Mouse (Mus musculus): Measurements from ENCODE around the gene Arhgap10. TPM values are rescaled to one million over a fixed set of nuclear protein-coding genes. Genes with fewer than 3 reads are reported as not detected.

Gene Arhgap10
- total RNA-seq, 2 experiments from 2014 or later = 29.5 to 33.2 TPM

DNA sequence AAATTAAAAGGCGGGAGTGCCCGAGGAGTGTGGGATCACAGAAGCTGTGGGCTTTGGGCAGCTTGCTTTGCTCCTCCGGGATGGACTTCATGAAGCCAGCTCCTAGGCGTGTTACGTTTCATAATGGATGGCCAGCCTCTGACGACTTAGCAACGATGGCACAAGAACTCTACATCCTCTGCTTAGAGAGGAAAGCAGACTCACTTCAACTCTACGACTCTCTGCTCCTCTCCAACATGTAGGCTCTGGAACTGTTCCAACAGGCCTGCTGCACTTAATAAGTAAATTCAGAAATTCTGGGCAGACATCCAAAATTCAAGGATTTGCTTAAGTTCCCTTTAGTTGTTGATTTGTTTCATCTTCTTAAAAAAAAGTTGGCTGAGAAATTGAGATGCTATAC lies 303.1 kb downstream of the Arhgap10 start:
- intact Hi-C loops (cut with DNase I) = no loop called here
- DNase-seq (ENCODE audit: low spot score in 2 of 2) = no peak

DNA sequence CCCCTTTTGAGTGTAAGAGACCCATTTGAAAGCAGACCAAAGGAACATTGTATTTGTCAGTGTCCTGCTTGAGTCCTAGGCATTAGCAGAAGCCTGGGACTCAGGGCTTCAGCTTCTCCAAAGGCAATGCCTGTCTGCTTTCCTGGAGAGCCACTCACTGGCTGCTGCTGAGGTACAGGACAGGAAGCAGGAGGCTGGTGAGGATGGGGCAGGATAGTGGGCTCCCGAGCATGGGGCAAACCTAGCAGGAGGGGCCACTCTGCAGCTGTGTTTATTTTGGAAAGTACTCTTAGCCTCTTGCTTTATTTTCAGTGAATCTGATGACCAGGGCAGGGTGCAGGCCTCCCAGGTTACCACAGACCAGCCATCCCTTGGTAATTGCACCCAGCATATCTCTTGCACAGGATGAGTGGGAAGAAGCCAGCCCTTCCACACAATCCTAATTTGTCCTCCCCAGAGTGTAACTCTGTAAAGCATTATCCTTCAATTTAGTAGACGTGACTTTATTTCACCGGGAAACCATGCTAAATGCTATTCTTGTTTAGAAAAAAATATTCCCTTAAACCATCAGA lies 303.8 kb downstream of the Arhgap10 start:
- no peak for DNase-seq (ENCODE audit: low spot score in 2 of 2)
- intact Hi-C loops (cut with DNase I) = no loop called here

DNA sequence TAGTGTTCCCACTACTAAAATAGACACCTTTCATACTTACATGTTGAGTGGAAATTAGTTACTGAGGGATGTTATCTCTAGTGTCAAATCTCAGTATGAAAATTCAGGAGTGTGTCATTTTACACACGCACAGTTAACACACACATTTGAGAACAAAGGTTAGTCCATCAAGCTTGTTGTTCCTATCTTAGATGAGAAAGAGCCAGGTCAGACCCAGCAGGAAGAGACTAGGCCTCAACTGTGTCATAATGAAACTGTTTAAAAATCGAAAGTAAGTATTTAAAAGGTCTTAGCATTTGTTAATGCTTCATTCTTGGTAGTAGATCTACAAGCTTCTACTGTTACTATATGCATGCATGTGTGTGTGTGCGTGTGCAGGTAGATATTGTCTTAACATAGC lies 308.5 kb downstream of the Arhgap10 start:
- intact Hi-C loops (cut with DNase I) = no loop called here
- DNase-seq (ENCODE audit: low spot score in 2 of 2) = no peak

Other genes with a start within 250 kb of the Arhgap10 start
- 10 to 100 TPM; 19.1 to 22.1 TPM for gene Prmt9, start 31.4 kb upstream of the Arhgap10 start, total RNA-seq (2021)
- 10 to 100 TPM; 59.8 to 62.3 TPM for gene Tmem184c, start 92.7 kb upstream of the Arhgap10 start, total RNA-seq (2021)
- 1 to 10 TPM; 4.0 to 4.1 TPM for gene Ednra, start 206.5 kb upstream of the Arhgap10 start, total RNA-seq (2021)

All from left cerebral cortex, postnatal 25 days (tissue).